Mouse (Mus musculus): ENCODE data around the gene Scg3. TPM values are rescaled to one million over a fixed set of nuclear protein-coding genes. Genes with fewer than 3 reads are reported as not detected.
A peak's percentile ranks its signal among the peaks of the same experiment; 100 is the strongest.
"Not testable (repeated sequence)": the region's sequence is repeated elsewhere in the genome, so short reads cannot be mapped to it uniquely, and the experiment has no call there.

Gene Scg3
- polyA plus RNA-seq, 1 experiment from 2014 or later: 85.0 TPM

- WGBS: 90% methylated on average over 8 of the region's 8 CpGs
- Histone ChIP-seq H3K4me3 (no peak overlapping the region), H3K9ac (replicated peaks) (no peak overlapping the region), H3K4me2 (replicated peaks) (no peak overlapping the region), H3K27ac (replicated peaks) (no peak overlapping the region), H3K4me1 (no peaks in the 10 kb centered on the region), H3K9me3 (0 out of 2 replicates have a peak, but pooled peaks cover 3% of the 10 kb centered on the region), H3K36me3 (peaks cover 56% of the 10 kb centered on the region), H3K27me3 (no peaks in the 10 kb centered on the region)
- ATAC-seq (ENCODE audit: low FRiP score, low read depth): no peak
Measured at GRCm38 (mm10) chr9:75660917-75661316, 22.9 kb downstream of the Scg3 start.

- whole genome bisulfite sequencing: 91% methylated on average over 3 of the region's 3 CpGs
- not testable (repeated sequence) for H3K4me1 ChIP-seq; H3K4me2 ChIP-seq (replicated peaks); H3K9ac ChIP-seq (replicated peaks); H3K27me3 ChIP-seq; H3K9me3 ChIP-seq; ATAC-seq (ENCODE audit: low FRiP score, low read depth); H3K4me3 ChIP-seq; H3K27ac ChIP-seq (replicated peaks)
- peaks cover 45% of the 10 kb centered on the region for H3K36me3 ChIP-seq
Measured at GRCm38 (mm10) chr9:75656456-75656855, 27.4 kb downstream of the Scg3 start.

DNA sequence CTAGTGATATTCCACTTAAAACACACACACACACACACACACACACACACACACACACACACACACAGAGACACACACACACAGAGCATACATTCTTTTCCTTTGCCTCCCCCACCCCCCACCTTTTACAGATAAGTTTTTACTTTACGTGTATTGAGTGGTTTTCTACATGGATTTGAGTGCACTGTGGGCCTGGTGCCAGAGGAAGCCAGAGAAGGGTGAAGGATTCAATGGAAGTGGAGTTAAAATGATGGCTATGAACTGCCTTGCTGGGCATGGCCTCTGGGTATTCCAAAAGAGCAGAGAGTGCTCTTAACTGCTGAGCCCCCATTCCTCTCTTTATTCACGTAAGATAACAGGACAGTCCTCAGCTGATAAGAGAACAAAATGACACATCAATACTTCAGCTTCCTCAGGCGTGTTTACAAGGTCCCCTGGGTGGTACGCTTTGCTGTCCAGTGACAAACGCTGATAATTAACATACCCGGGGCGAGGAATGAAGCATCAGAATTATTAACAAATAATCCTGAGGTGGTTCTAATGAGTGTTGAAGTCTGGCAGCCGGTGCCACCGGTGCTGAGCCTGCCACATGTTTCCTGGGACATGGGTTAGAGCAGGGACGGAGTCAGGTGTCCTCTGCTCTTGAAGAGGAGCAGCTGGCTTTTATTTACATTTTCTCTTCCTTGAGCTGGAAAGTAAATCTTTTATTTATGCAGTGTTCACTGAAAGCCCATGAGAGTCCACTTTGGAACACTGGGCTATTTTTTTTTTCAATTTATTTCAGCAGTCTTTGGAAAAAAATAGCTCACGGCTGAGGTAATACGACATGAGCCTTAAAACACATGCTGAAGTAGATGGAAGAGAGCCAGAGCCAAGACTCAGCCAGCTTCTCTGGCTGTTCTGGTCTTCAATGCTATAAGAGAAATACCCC lies 29.6 kb downstream of the Scg3 start:
- ATAC-seq (ENCODE audit: low FRiP score, low read depth): peak; percentile 54; the same call in 1 of the 2 replicates
- Histone ChIP-seq H3K4me2 (replicated peaks) (no peak overlapping the region), H3K4me3 (no peak overlapping the region), H3K27ac (replicated peaks) (no peak overlapping the region; the same call in 1 of the 2 replicates), H3K27me3 (no peaks in the 10 kb centered on the region), H3K9me3 (0 out of 2 replicates have a peak, but pooled peaks cover 3% of the 10 kb centered on the region), H3K36me3 (peaks cover 38% of the 10 kb centered on the region), H3K4me1 (no peaks in the 10 kb centered on the region), H3K9ac (replicated peaks) (no peak overlapping the region)
- 64% methylated on average over 12 of the region's 12 CpGs for WGBS

DNA sequence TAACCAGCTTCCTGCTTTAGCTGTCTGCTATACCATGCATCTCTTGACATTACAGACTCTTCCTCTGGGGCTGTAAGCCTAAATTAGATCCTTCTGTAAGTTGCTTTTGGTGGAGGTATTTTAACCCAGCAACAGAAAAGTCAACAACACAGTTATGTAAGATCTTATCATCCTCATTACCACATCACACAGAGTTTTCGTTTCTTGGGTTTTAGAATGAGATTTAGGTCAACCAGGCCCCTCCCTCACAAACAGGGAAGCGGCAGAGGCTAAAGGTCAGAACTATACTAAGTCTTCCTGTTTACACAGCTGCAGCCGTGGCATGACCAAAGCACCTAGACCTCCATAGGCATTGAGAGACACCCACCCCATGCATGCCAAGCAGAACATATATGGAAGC lies 38.5 kb downstream of the Scg3 start:
- Histone ChIP-seq H3K4me3 (no peak overlapping the region), H3K27me3 (no peaks in the 10 kb centered on the region), H3K4me1 (no peaks in the 10 kb centered on the region), H3K27ac (replicated peaks) (no peak overlapping the region), H3K4me2 (replicated peaks) (no peak overlapping the region), H3K9ac (replicated peaks) (no peak overlapping the region), H3K9me3 (0 out of 2 replicates have a peak, but pooled peaks cover 4% of the 10 kb centered on the region), H3K36me3 (peaks cover 57% of the 10 kb centered on the region)
- no peak for ATAC-seq (ENCODE audit: low FRiP score, low read depth)
- WGBS: 66% methylated on average over 3 of the region's 3 CpGs

DNA sequence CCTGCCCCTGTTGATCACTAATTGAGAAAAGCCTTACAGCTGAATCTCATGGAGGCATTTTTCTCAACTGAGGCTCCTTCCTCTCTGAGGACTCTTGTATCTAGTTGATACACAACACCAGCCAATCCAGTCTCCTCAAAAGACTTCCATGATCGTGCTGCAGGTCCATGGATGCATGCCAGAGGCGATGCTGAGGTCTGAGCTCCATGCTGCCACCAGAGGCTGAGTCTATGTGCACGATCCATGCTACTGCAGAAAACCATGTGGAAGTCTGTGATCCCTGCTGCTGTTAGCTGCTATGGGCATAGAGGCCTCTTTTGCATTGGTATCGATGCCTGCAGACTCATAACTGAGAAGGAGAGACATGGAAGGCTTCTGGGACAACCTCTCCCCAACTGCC lies 49.6 kb downstream of the Scg3 start:
- no peak overlapping the region for H3K27ac ChIP-seq (replicated peaks)
- WGBS: 87% methylated on average over 4 of the region's 4 CpGs
- H3K4me3 ChIP-seq: no peak overlapping the region
- no peaks in the 10 kb centered on the region for H3K9me3 ChIP-seq
- H3K27me3 ChIP-seq: no peaks in the 10 kb centered on the region
- ATAC-seq (ENCODE audit: low FRiP score, low read depth): no peak
- no peak overlapping the region for H3K4me2 ChIP-seq (replicated peaks)
- H3K4me1 ChIP-seq: no peaks in the 10 kb centered on the region
- no peak overlapping the region for H3K9ac ChIP-seq (replicated peaks)
- H3K36me3 ChIP-seq: no peaks in the 10 kb centered on the region

DNA sequence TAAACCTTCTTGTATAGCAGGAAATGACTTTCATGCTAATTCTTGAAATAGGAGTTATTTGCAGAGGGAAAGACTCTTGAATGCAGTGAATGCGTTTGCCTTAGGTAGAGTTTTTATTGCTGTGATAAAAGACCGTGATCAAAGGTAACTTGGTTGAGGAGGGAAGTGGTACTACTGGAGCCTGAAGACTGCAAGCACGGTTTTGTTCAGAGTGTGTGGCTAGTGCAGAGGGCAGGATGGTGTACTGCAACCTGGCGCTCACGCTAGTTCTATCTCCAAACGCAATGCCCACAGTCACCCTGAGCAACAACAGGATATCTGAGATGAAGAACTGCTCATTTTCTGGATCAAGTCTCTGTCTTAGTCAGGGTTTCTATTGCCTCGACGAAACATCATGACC lies 50.3 kb downstream of the Scg3 start:
- no peak overlapping the region for H3K4me2 ChIP-seq (replicated peaks)
- H3K9ac ChIP-seq (replicated peaks): no peak overlapping the region
- H3K4me1 ChIP-seq: no peaks in the 10 kb centered on the region
- ATAC-seq (ENCODE audit: low FRiP score, low read depth): no peak
- H3K9me3 ChIP-seq: no peaks in the 10 kb centered on the region
- no peaks in the 10 kb centered on the region for H3K27me3 ChIP-seq
- H3K27ac ChIP-seq (replicated peaks): no peak overlapping the region
- WGBS: 93% methylated on average over 8 of the region's 8 CpGs
- H3K4me3 ChIP-seq: no peak overlapping the region
- H3K36me3 ChIP-seq: no peaks in the 10 kb centered on the region

DNA sequence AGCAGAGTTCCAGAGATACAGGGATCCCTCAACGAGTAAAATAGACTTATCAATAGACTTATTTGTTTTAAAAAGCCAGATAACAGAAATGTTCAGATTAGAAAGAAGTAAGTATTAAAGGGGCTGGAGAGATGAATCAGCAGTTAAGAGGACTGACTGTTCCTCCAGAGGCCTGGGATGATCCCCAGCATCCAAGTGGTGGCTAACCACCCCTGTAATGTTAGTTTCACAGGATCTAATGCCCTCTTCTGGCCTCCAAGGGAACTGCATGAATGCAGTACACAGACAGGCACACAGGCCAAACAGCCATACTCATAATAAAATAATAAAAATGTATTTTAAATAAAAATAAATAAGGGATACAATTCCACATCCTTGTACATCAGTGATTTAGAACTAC lies 51.0 kb downstream of the Scg3 start:
- peak; percentile 38; the same call in 1 of the 2 replicates for ATAC-seq (ENCODE audit: low FRiP score, low read depth)
- H3K9ac ChIP-seq (replicated peaks): no peak overlapping the region
- no peak overlapping the region for H3K4me2 ChIP-seq (replicated peaks)
- no peaks in the 10 kb centered on the region for H3K36me3 ChIP-seq
- H3K4me1 ChIP-seq: no peaks in the 10 kb centered on the region
- WGBS: 23% methylated on average over 1 of the region's 1 CpGs
- no peaks in the 10 kb centered on the region for H3K27me3 ChIP-seq
- H3K4me3 ChIP-seq: no peak overlapping the region
- H3K9me3 ChIP-seq: no peaks in the 10 kb centered on the region
- H3K27ac ChIP-seq (replicated peaks): no peak overlapping the region

GRCm38 (mm10) chr9:75632111-75632510 lies 51.7 kb downstream of the Scg3 start:
- Histone ChIP-seq H3K4me1 (no peaks in the 10 kb centered on the region), H3K4me3 (no peak overlapping the region), H3K4me2 (replicated peaks) (no peak overlapping the region), H3K27ac (replicated peaks) (no peak overlapping the region), H3K36me3 (no peaks in the 10 kb centered on the region), H3K9me3 (no peaks in the 10 kb centered on the region), H3K9ac (replicated peaks) (no peak overlapping the region), H3K27me3 (no peaks in the 10 kb centered on the region)
- WGBS: 56% methylated on average over 10 of the region's 10 CpGs
- no peak for ATAC-seq (ENCODE audit: low FRiP score, low read depth)

- 83% methylated on average over 8 of the region's 8 CpGs for WGBS
- Histone ChIP-seq H3K27me3 (no peaks in the 10 kb centered on the region), H3K36me3 (no peaks in the 10 kb centered on the region), H3K4me3 (no peak overlapping the region), H3K4me1 (peaks cover 3% of the 10 kb centered on the region; the same call in 1 of the 2 replicates), H3K9ac (replicated peaks) (no peak overlapping the region), H3K9me3 (no peaks in the 10 kb centered on the region), H3K27ac (replicated peaks) (no peak overlapping the region), H3K4me2 (replicated peaks) (no peak overlapping the region)
- ATAC-seq (ENCODE audit: low FRiP score, low read depth): no peak
Measured at GRCm38 (mm10) chr9:75630823-75631454, 52.9 kb downstream of the Scg3 start.

GRCm38 (mm10) chr9:75626308-75626604 lies 57.6 kb downstream of the Scg3 start:
- no peak for ATAC-seq (ENCODE audit: low FRiP score, low read depth)
- 1% methylated on average over 14 of the region's 14 CpGs for WGBS
- Histone ChIP-seq H3K9ac (replicated peaks) (peak overlapping the region; percentile 87), H3K27me3 (peaks cover 16% of the 10 kb centered on the region; the same call in 1 of the 2 replicates), H3K9me3 (no peaks in the 10 kb centered on the region), H3K4me1 (peaks cover 11% of the 10 kb centered on the region; the same call in 1 of the 2 replicates), H3K36me3 (no peaks in the 10 kb centered on the region), H3K27ac (replicated peaks) (peak overlapping the region; percentile 89), H3K4me3 (peak overlapping the region; percentile 83), H3K4me2 (replicated peaks) (peak overlapping the region; percentile 91)

DNA sequence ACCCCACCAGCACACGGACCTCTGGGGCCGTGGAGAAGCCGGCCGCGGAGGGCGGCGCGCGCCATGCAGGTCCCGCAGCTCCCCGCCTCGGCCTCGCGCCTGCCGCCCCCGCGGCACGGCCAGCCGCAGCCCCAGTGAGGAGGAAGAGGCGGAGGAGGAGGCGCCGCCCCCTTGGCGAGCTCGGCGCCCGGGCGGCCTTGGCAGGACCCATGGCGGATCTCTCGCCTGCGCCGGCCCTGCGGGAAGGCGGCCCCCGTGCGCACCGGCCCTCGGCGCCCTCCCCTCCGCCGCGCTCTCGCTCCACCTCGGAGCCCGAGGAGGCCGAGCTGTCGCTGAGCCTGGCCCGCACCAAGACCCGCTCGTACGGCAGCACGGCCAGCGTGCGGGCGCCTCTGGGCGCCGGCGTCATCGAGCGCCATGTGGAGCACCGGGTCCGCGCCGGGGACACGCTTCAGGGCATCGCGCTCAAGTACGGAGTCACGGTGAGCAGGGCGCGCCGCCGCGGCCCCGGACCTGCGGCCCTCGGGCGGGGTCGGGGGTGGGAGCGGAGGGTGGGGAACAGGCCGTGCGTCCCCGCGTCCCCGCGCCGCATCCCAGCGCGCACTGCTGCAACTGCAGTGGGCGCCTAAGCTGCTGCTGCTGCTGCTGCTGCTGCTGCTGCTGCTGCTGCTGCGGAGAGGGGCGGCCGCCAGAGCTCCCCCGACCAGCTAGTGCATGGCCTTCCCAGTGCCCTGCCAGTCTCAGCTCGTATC lies 58.1 kb downstream of the Scg3 start, which contains the start of gene Lysmd2:
Gene Lysmd2, plus strand, starts transcription at position 186 of the 752 bp plus-strand sequence.
- 0% methylated on average over 68 of the region's 94 CpGs for WGBS
- Histone ChIP-seq H3K27ac (replicated peaks) (peak within 1 kb of the TSS; percentile 89), H3K9ac (replicated peaks) (peak within 1 kb of the TSS; percentile 87), H3K4me2 (replicated peaks) (peak within 1 kb of the TSS; percentile 91), H3K4me1 (peaks cover 11% of the 10 kb centered on the region; the same call in 1 of the 2 replicates), H3K9me3 (no peaks in the 10 kb centered on the region), H3K36me3 (no peaks in the 10 kb centered on the region), H3K27me3 (peaks cover 16% of the 10 kb centered on the region; the same call in 1 of the 2 replicates), H3K4me3 (peak within 1 kb of the TSS; percentile 83)
- ATAC-seq (ENCODE audit: low FRiP score, low read depth): peak; percentile 85
